ENCODE assay signal across 35 mouse cellular contexts in the genomic region with DNA sequence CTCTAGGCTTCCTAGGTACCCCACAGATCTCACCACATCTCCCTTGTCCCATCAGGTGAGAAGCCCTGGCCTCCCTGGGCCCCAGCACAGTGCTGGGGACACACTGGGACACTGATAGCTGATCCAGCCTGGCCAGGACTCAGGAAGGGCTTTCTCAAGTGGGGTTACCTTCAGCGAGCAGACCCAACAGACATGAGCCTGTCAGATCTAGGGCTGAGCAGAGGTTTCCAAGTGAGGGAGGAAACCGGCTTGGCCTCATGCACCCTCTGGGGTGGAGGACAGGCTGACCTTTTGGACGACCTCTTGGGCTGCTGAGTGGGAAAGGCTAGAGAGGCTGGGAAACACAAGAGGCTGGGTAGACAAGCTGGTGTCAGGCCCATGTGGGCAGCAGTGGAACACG. TPM values are rescaled to one million over a fixed set of nuclear protein-coding genes. Genes with fewer than 3 reads are reported as not detected.
A peak's percentile ranks its signal among the peaks of the same experiment; 100 is the strongest.
DNase-seq lines count a peak whose midpoint lies in the region; TF ChIP-seq lines count a peak whose summit lies in the region.
"Had no signal": no experiment of that assay in that cellular context is flagged by ENCODE, and none has a peak within 500 bp of the region (broad histone marks: within the 10 kb centered on the region; RNA-seq: fewer than 3 reads in every experiment).

No protein-coding gene starts in this region.

- no peaks in the 10 kb centered on the region for H3K36me3 ChIP-seq in heart, adult 2 months (ENCODE audit: control insufficient read depth, insufficient read depth, low read length)

- TF ChIP-seq POLR2A in heart, adult 2 months (IDR thresholded peaks at IDR 0.05; ENCODE audit: insufficient read depth, low read depth, low read length): no peak
- no peak for TF ChIP-seq POLR2A in lung, adult 2 months (IDR thresholded peaks at IDR 0.05; ENCODE audit: borderline replicate concordance, extremely low read depth, low read depth, low read length)
- TF ChIP-seq POLR2A in olfactory bulb, adult 2 months (IDR thresholded peaks at IDR 0.05; ENCODE audit: insufficient read depth, low read depth, low read length): no peak

- H3K27ac ChIP-seq in heart, adult 2 months: no peak overlapping the region
- peak overlapping the region; percentile 89; the same call in 1 of the 2 replicates for H3K27ac ChIP-seq in layer of hippocampus, adult 2 months
- peak overlapping the region; percentile 93 for H3K27ac ChIP-seq in olfactory bulb, adult 2 months (ENCODE audit: insufficient read depth, low read depth, low read length)
- H3K27ac ChIP-seq: embryonic facial prominence, embryonic 12.5 days; embryonic facial prominence, embryonic 15.5 days; heart, embryonic 15.5 days; hindbrain, embryonic 14.5 days; hindbrain, postnatal 0 days had no signal

- no peak for TF ChIP-seq CTCF in heart, adult 2 months (IDR thresholded peaks at IDR 0.05)
- no peak for TF ChIP-seq CTCF in layer of hippocampus, adult 2 months (conservative IDR thresholded peaks at IDR 0.05)
- TF ChIP-seq CTCF in lung, adult 2 months (IDR thresholded peaks at IDR 0.05; ENCODE audit: insufficient read depth, low read length): no peak
- TF ChIP-seq CTCF in olfactory bulb, adult 2 months (IDR thresholded peaks at IDR 0.05; ENCODE audit: insufficient read depth, low read depth, low read length): no peak

- H3K27me3 ChIP-seq in heart, adult 2 months (ENCODE audit: control insufficient read depth, insufficient read depth, low read length): no peaks in the 10 kb centered on the region
- H3K27me3 ChIP-seq: CH12.LX; embryonic facial prominence, embryonic 12.5 days; embryonic facial prominence, embryonic 15.5 days; heart, embryonic 12.5 days; heart, embryonic 15.5 days had no signal

- no peaks in the 10 kb centered on the region for H3K79me2 ChIP-seq in heart, adult 2 months (replicated peaks; ENCODE audit: control insufficient read depth, insufficient read depth, low read length)

- 35% methylated on average over 4 of the region's 4 CpGs for WGBS in heart, adult 2 months
- 45% methylated on average over 4 of the region's 4 CpGs for WGBS in lung, adult 2 months
- 81% methylated on average over 4 of the region's 4 CpGs for WGBS in olfactory bulb, adult 2 months

- peak; percentile 93 for DNase-seq in heart, adult 11 months
- DNase-seq in heart, adult 2 months: no peak
- no peak for DNase-seq in layer of hippocampus, adult 2 months (ENCODE audit: low spot score in 2 of 2)
- no peak for DNase-seq in layer of hippocampus, adult 8-10 months (ENCODE audit: low spot score in 2 of 2)
- DNase-seq in lung, adult 18-20 months: peak; percentile 19 to 21
- DNase-seq in lung, adult 2 months: no peak
- DNase-seq: adrenal gland, adult 2 months; adrenal gland, postnatal 14 days; B cell, adult 2 months; cerebellum, adult 11 months; cerebellum, adult 2 months; cerebellum, adult 9-11 months; cerebellum, postnatal 25 days; forebrain, postnatal 0 days; gastrocnemius, postnatal 36 days; heart, postnatal 10 days; heart, postnatal 36 days had no signal

- no peak for TF ChIP-seq EP300 in heart, adult 2 months (IDR thresholded peaks at IDR 0.05; ENCODE audit: insufficient read depth, low read depth, low read length)

- H3K9ac ChIP-seq in heart, adult 2 months (ENCODE audit: low read depth, low read length): no peak overlapping the region
- H3K9ac ChIP-seq: embryonic facial prominence, embryonic 12.5 days; embryonic facial prominence, embryonic 15.5 days; forebrain, postnatal 0 days; heart, embryonic 12.5 days; heart, embryonic 15.5 days; hindbrain, embryonic 14.5 days had no signal

- intact Hi-C loops in heart, adult 2 months (cut with DNase I): no loop called here

- H3K4me3 ChIP-seq in heart, adult 2 months: no peak overlapping the region
- no peak overlapping the region for H3K4me3 ChIP-seq in layer of hippocampus, adult 2 months
- H3K4me3 ChIP-seq in lung, adult 2 months (replicated peaks; ENCODE audit: extremely low read depth, low read depth, low read length): no peak overlapping the region
- H3K4me3 ChIP-seq in olfactory bulb, adult 2 months (ENCODE audit: insufficient read depth, low read depth, low read length): no peak overlapping the region
- H3K4me3 ChIP-seq: embryonic facial prominence, embryonic 12.5 days; embryonic facial prominence, embryonic 15.5 days; heart, embryonic 12.5 days; heart, embryonic 15.5 days had no signal

- no peaks in the 10 kb centered on the region for H3K4me1 ChIP-seq in heart, adult 2 months (ENCODE audit: control insufficient read depth, insufficient read depth, low read length)
- no peaks in the 10 kb centered on the region for H3K4me1 ChIP-seq in lung, adult 2 months (ENCODE audit: control insufficient read depth, insufficient read depth, low read length)
- H3K4me1 ChIP-seq in olfactory bulb, adult 2 months (ENCODE audit: control insufficient read depth, insufficient read depth, low read length): peaks cover 58% of the 10 kb centered on the region

RNA-seq across cellular contexts. Expression of gene Rsph6a, which starts 3.3 kb away (rescaled TPM):
- not detected for total RNA-seq in heart, adult 2 months (2021)
- 0.06 TPM in 1 of 2 replicates, not detected in the other for polyA plus RNA-seq in heart, adult 2 months (2012; rRNA removed)
- total RNA-seq in layer of hippocampus, adult 2 months (2021): under 1 TPM in 1 of 2 experiments, not detected in 1; 0.20 TPM
- under 1 TPM in 2 of 4 experiments, not detected in 2; 0.41 to 0.61 TPM for total RNA-seq in layer of hippocampus, adult 8-10 months (2022)
- not detected in 2 replicates for polyA plus RNA-seq in lung, adult 2 months (2012; rRNA removed)
- polyA plus RNA-seq in olfactory bulb, adult 2 months (2012; ENCODE audit: insufficient read depth, insufficient read length, low replicate concordance, missing spikeins): not detected in 2 replicates
- total RNA-seq: adrenal gland, adult 2 months; adrenal gland, postnatal 14 days; adrenal gland, postnatal 4 days; common myeloid progenitor, adult 5-6 weeks; gastrocnemius, adult 8-10 months; gastrocnemius, postnatal 36 days; granulocyte monocyte progenitor cell, adult 5-6 weeks; heart, postnatal 10 days; heart, postnatal 36 days; hindbrain, postnatal 0 days had no signal
- polyA plus RNA-seq: adrenal gland, adult 2 months; embryonic facial prominence, embryonic 12.5 days; embryonic facial prominence, embryonic 15.5 days; forebrain, embryonic 11.5 days; forebrain, embryonic 14.5 days; heart, embryonic 12.5 days; heart, embryonic 15.5 days; hindbrain, embryonic 11.5 days; inflammation-experienced regulatory T-cells, adult 6 months had no signal

RNA-seq across cellular contexts. Expression of gene Dmwd, which starts 24.9 kb away (rescaled TPM):
- total RNA-seq in heart, adult 2 months (2021): 10 to 100 TPM; 47.8 to 54.9 TPM
- polyA plus RNA-seq in heart, adult 2 months (2012; rRNA removed): 70.9 and 79.4 TPM in 2 replicates
- total RNA-seq in layer of hippocampus, adult 2 months (2021): 100 to 1,000 TPM; 154 TPM
- 100 to 1,000 TPM; 136 to 144 (median 141) TPM for total RNA-seq in layer of hippocampus, adult 8-10 months (2022)
- polyA plus RNA-seq in lung, adult 2 months (2012; rRNA removed): 94.6 and 101 TPM in 2 replicates
- polyA plus RNA-seq in olfactory bulb, adult 2 months (2012; ENCODE audit: insufficient read depth, insufficient read length, low replicate concordance, missing spikeins): not detected in 2 replicates
- total RNA-seq: CH12.LX had no signal

RNA-seq across cellular contexts. Expression of gene Sympk, which starts 27.0 kb away (rescaled TPM):
- 10 to 100 TPM; 93.2 to 99.4 TPM for total RNA-seq in heart, adult 2 months (2021)
- polyA plus RNA-seq in heart, adult 2 months (2012; rRNA removed): 54.9 and 61.3 TPM in 2 replicates
- total RNA-seq in layer of hippocampus, adult 2 months (2021): 100 to 1,000 TPM; 112 to 114 TPM
- total RNA-seq in layer of hippocampus, adult 8-10 months (2022): 100 to 1,000 TPM; 100 to 113 (median 109) TPM
- 69.3 and 76.1 TPM in 2 replicates for polyA plus RNA-seq in lung, adult 2 months (2012; rRNA removed)
- polyA plus RNA-seq in olfactory bulb, adult 2 months (2012; ENCODE audit: insufficient read depth, insufficient read length, low replicate concordance, missing spikeins): not detected in 2 replicates

RNA-seq across cellular contexts. Expression of gene Foxa3, which starts 27.8 kb away (rescaled TPM):
- total RNA-seq in heart, adult 2 months (2021): not detected
- polyA plus RNA-seq in heart, adult 2 months (2012; rRNA removed): 0.06 TPM in 1 of 2 replicates, not detected in the other
- not detected for total RNA-seq in layer of hippocampus, adult 2 months (2021)
- total RNA-seq in layer of hippocampus, adult 8-10 months (2022): not detected
- polyA plus RNA-seq in lung, adult 2 months (2012; rRNA removed): 0.39 and 0.60 TPM in 2 replicates
- polyA plus RNA-seq in olfactory bulb, adult 2 months (2012; ENCODE audit: insufficient read depth, insufficient read length, low replicate concordance, missing spikeins): not detected in 2 replicates
- total RNA-seq: adrenal gland, adult 2 months; forebrain, postnatal 0 days; G1E; gastrocnemius, adult 8-10 months; gastrocnemius, postnatal 36 days; granulocyte monocyte progenitor cell, adult 5-6 weeks; heart, postnatal 10 days; heart, postnatal 36 days; hindbrain, postnatal 0 days had no signal
- polyA plus RNA-seq: cerebellum, adult 2 months; forebrain, embryonic 11.5 days; forebrain, embryonic 14.5 days; forebrain, postnatal 0 days; frontal cortex, adult 2 months; G1E; hindbrain, embryonic 11.5 days; hindbrain, embryonic 14.5 days; hindbrain, postnatal 0 days; inflammation-experienced regulatory T-cells, adult 6 months had no signal

RNA-seq across cellular contexts. Expression of gene Dmpk, which starts 32.5 kb away (rescaled TPM):
- 100 to 1,000 TPM; 482 to 516 TPM for total RNA-seq in heart, adult 2 months (2021)
- polyA plus RNA-seq in heart, adult 2 months (2012; rRNA removed): 1,225 and 1,460 TPM in 2 replicates
- 10 to 100 TPM; 38.8 to 56.8 TPM for total RNA-seq in layer of hippocampus, adult 2 months (2021)
- total RNA-seq in layer of hippocampus, adult 8-10 months (2022): 10 to 100 TPM; 35.6 to 55.8 (median 45.3) TPM
- polyA plus RNA-seq in lung, adult 2 months (2012; rRNA removed): 209 and 259 TPM in 2 replicates
- polyA plus RNA-seq in olfactory bulb, adult 2 months (2012; ENCODE audit: insufficient read depth, insufficient read length, low replicate concordance, missing spikeins): not detected in 2 replicates
- polyA plus RNA-seq: inflammation-experienced regulatory T-cells, adult 6 months had no signal

Comparison
In these comparisons a context has a peak if more than half of its experiments do, and no peak if none do; other contexts are left out.
1. DNase-seq: peak in heart, adult 11 months (single experiment) and lung, adult 18-20 months (2 of 2); none in heart, adult 2 months (0 of 2), layer of hippocampus, adult 2 months (0 of 2), layer of hippocampus, adult 8-10 months (0 of 2) and lung, adult 2 months (single experiment).